Mouse (Mus musculus) ES-E14 (cell line): Measurements from ENCODE around the gene Pex11b.

ENCODE experiments used
- CHD2 ChIP-seq: IDR thresholded peaks from 2 replicates; pipeline ENCODE4 v1.6.1; 2014; ENCODE audit warnings: mild to moderate bottlenecking, low read depth, low read length, inconsistent platforms
- MAFK ChIP-seq: IDR thresholded peaks from 2 replicates; pipeline ENCODE4 v1.6.1; 2014; ENCODE audit warnings: mild to moderate bottlenecking, low read depth, low read length, inconsistent platforms; ENCODE audit not compliant: insufficient read depth
- ZC3H11A ChIP-seq: IDR thresholded peaks from 2 replicates; pipeline ENCODE4 v1.6.1; 2012; ENCODE audit warnings: low read depth, mild to moderate bottlenecking, inconsistent platforms, low read length, borderline replicate concordance
- ZNF384 ChIP-seq: IDR thresholded peaks from 2 replicates; pipeline ENCODE4 v1.6.1; 2012; ENCODE audit warnings: low read depth, low read length, inconsistent platforms

DNA sequence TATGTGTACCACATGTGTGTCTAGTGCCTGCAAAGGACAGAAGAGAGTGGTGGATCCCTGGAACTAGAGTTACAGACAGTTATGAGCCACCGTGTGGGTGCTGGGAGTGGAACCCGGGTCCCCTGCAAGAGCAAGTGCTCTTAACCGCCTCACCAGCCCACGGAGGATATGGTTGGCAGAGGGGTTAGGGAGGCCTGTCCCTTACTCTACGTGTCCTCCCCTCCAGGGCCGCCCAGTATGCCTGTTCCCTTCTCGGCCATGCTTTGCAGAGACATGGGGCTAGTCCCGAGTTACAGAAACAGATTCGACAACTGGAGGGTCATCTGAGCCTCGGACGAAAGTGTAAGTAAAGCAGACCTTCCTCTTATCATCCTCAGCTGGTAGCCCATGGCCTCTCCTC, 1.3 kb downstream of the Pex11b start:
- TF ChIP-seq MAFK (no peak), ZC3H11A (no peak), CHD2 (no peak), ZNF384 (no peak)
